Mouse (Mus musculus): ENCODE data around the gene Rpia.

DNA sequence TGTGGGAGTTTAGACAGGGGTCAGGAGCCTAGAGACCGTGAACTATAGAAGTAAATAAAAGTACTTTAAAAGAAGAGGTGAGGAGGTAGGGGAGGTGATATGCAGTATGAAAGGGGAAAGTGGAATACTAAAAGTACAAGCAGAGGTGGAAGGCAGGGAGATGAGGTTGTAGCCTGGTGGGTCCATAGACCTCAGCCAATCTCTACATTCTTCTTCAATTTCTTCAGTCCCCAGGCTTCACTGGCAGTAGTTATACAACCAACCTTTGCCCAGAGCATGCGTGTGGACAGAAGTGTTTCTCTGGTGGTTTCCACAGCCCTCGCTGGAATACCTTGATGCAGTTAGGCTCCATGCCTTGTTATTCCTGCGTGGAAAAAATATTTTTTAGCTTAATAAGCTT is 73.9 kb downstream of the Rpia start:
- TF ChIP-seq POLR2A (IDR thresholded peaks at IDR 0.05; ENCODE audit: insufficient read depth, low read length): no peak
- no peak for TF ChIP-seq CTCF (IDR thresholded peaks at IDR 0.05; ENCODE audit: low read depth, low read length)

Measured in ES-Bruce4 (cell line).